Mouse (Mus musculus) stomach, postnatal 0 days (tissue): ENCODE results near the gene Ppfibp1. TPM values are rescaled to one million over a fixed set of nuclear protein-coding genes. Genes with fewer than 3 reads are reported as not detected.
A peak's percentile ranks its signal among the peaks of the same experiment; 100 is the strongest.

ENCODE experiments used
- ATAC-seq: fragments of 200-750 bp; cut with Nextera tagmentation; 2 replicates; pipeline ENCODE4 v1.8.0; 2017; ENCODE audit not compliant: low FRiP score, low TSS enrichment
- DNase-seq: peaks from one replicate; pipeline ENCODE4 v3.0.0-alpha.2; 2016; ENCODE audit warnings: low spot score
- H3K27ac ChIP-seq: fragments of 300-500 bp; sonication (generic); replicated peaks from 2 replicates; pipeline ENCODE4 v1.5.1; 2014; ENCODE audit warnings: mild to moderate bottlenecking, control low read depth
- H3K27me3 ChIP-seq: fragments of 300-500 bp; sonication (generic); 2 replicates; pipeline ENCODE4 v1.6.1; 2014; ENCODE audit warnings: low read length; ENCODE audit not compliant: control insufficient read depth, insufficient read depth
- H3K36me3 ChIP-seq: fragments of 300-500 bp; sonication (generic); 2 replicates; pipeline ENCODE4 v1.6.1; 2014; ENCODE audit warnings: low read length, mixed read lengths; ENCODE audit not compliant: control insufficient read depth, insufficient read depth
- H3K4me1 ChIP-seq: fragments of 300-500 bp; sonication (generic); replicated peaks from 2 replicates; pipeline ENCODE4 v1.6.1; 2014; ENCODE audit warnings: antibody characterized with exemption; ENCODE audit not compliant: control insufficient read depth, insufficient read depth
- H3K4me2 ChIP-seq: fragments of 300-500 bp; sonication (generic); replicated peaks from 2 replicates; pipeline ENCODE4 v1.6.1; 2014; ENCODE audit warnings: low read depth, mild to moderate bottlenecking, control low read depth, moderate library complexity
- H3K4me3 ChIP-seq: fragments of 300-500 bp; sonication (generic); 2 replicates; pipeline ENCODE4 v1.5.1; 2014; ENCODE audit warnings: low read depth, low read length, control low read depth
- H3K9ac ChIP-seq: fragments of 300-500 bp; sonication (generic); 2 replicates; pipeline ENCODE4 v1.6.1; 2014; ENCODE audit warnings: mild to moderate bottlenecking, low read length, control low read depth, mixed read lengths
- H3K9me3 ChIP-seq: fragments of 300-500 bp; sonication (generic); 2 replicates; pipeline ENCODE4 v1.6.1; 2016; ENCODE audit warnings: low read length; ENCODE audit not compliant: control insufficient read depth
- CTCF ChIP-seq: IDR thresholded peaks from 2 replicates; pipeline ENCODE4 v1.5.1; 2016; ENCODE audit warnings: antibody characterized with exemption, low read depth, mild to moderate bottlenecking, moderate library complexity
- EP300 ChIP-seq: optimal IDR thresholded peaks from 2 replicates; pipeline ENCODE3; 2016; ENCODE audit warnings: antibody characterized with exemption
- WGBS: fragments of 180-500 bp; shearing (Covaris S2); extraction: QIAGEN DNeasy Blood & Tissue Kit; methylation state at CpG from one replicate; pipeline ENCODE4 v1.1.7; 2014; 5-methylcytosine and 5-hydroxymethylcytosine counted together
- polyA plus RNA-seq: library from polyadenylated mRNA; unstranded; fragments of >200 nt; fragmentation: Nextera tagmentation; extraction: Ambion mirVana; gene quantifications from 2 replicates; pipeline ENCODE4 v1.2.1, GENCODE M21; 2015

Ppfibp1 gene
- polyA plus RNA-seq, 1 experiment from 2014 or later: 29.8 TPM

DNA sequence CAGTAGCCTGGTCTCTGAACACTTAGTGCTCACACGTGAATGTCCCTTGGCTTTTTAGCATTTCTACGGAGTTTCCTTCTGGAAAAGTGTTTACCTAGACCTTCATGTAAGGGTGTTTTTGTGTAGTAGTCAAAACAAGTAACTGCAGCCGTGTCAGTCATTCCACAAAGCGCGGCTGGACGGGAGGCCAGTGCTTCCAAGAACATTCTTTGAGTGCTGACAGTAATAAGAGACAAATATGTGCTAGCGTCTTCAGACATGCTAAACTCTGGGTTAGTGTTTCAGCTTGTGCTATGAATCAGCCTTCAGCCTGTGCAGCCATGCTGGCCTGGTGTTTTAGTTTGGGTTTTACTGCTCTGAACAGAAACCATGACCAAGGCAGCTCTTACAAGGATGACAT lies 174.4 kb downstream of the Ppfibp1 start:
- no peak for ATAC-seq
- H3K4me3 ChIP-seq: no peak overlapping the region
- H3K9ac ChIP-seq: no peak overlapping the region
- no peaks in the 10 kb centered on the region for H3K4me1 ChIP-seq
- WGBS: 72% methylated on average over 7 of the region's 7 CpGs
- no peak for TF ChIP-seq EP300
- no peak overlapping the region for H3K4me2 ChIP-seq
- no peak for DNase-seq
- H3K36me3 ChIP-seq: peaks cover 9% of the 10 kb centered on the region
- no peaks in the 10 kb centered on the region for H3K27me3 ChIP-seq
- no peaks in the 10 kb centered on the region for H3K9me3 ChIP-seq
- no peak overlapping the region for H3K27ac ChIP-seq

DNA sequence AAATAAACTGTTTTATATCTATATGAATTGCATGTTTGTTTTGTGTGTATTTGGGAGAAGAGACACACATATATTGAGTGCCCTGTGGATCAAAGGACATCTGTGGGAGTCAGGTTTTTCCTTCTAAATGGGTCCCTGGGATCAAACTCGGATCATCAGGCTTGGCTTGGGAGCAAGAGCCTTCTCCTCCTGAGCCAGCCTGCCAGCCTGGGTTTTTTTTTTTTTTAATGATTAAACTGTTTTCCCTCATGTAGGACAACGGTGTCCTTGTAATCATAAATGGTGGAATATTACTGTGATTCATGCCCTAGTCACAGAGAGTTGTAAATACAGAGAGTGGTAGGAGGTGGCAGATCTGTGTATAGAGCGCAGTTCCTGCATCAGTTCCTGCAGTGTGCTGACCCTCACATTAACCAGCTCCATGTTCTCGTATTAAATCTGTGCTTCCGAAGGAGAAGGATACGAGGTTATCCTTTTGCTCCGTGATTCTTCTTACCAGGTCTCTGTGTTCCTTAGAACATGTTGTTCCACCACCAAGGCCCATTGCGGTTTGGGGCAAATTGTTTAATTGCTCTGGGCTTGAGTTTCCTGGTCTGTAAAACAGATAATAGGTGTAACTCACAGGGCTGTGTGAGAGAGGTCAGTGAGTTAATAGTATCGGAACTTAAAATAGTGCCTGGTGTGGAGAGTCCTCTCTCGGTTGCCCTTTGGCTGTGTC lies 176.1 kb downstream of the Ppfibp1 start:
- H3K36me3 ChIP-seq: peaks cover 7% of the 10 kb centered on the region
- H3K27me3 ChIP-seq: no peaks in the 10 kb centered on the region
- DNase-seq: no peak
- H3K4me1 ChIP-seq: no peaks in the 10 kb centered on the region
- no peak overlapping the region for H3K4me2 ChIP-seq
- 87% methylated on average over 10 of the region's 10 CpGs for WGBS
- no peak overlapping the region for H3K27ac ChIP-seq
- no peak overlapping the region for H3K9ac ChIP-seq
- no peaks in the 10 kb centered on the region for H3K9me3 ChIP-seq
- TF ChIP-seq EP300 (no peak), CTCF (no peak)
- ATAC-seq: no peak
- no peak overlapping the region for H3K4me3 ChIP-seq

GRCm38 (mm10) chr6:147064944-147065261 lies 176.6 kb downstream of the Ppfibp1 start:
- 91% methylated on average over 6 of the region's 6 CpGs for WGBS
- no peak for TF ChIP-seq CTCF
- no peak for TF ChIP-seq EP300

GRCm38 (mm10) chr6:147075808-147076387 lies 187.6 kb downstream of the Ppfibp1 start:
- TF ChIP-seq EP300: no peak
- peak; percentile 27; the same call in 1 of the 2 replicates for TF ChIP-seq CTCF
- peak overlapping the region; percentile 78 for H3K27ac ChIP-seq
- H3K4me3 ChIP-seq: no peak overlapping the region
- no peaks in the 10 kb centered on the region for H3K4me1 ChIP-seq
- no peak overlapping the region for H3K4me2 ChIP-seq
- WGBS: 21% methylated on average over 5 of the region's 5 CpGs
- H3K9me3 ChIP-seq: no peaks in the 10 kb centered on the region
- DNase-seq (no peak), ATAC-seq (peak; percentile 80; the same call in 1 of the 2 replicates)
- no peaks in the 10 kb centered on the region for H3K36me3 ChIP-seq
- H3K9ac ChIP-seq: no peak overlapping the region
- H3K27me3 ChIP-seq: no peaks in the 10 kb centered on the region

More at GRCm38 (mm10) chr6:147064944-147065261, 176.6 kb downstream of the Ppfibp1 start:
- H3K4me3 ChIP-seq: no peak overlapping the region
- no peaks in the 10 kb centered on the region for H3K9me3 ChIP-seq
- DNase-seq (no peak), ATAC-seq (no peak)
- no peak overlapping the region for H3K9ac ChIP-seq
- H3K4me2 ChIP-seq: no peak overlapping the region
- peaks cover 7% of the 10 kb centered on the region for H3K36me3 ChIP-seq
- no peak overlapping the region for H3K27ac ChIP-seq
- H3K4me1 ChIP-seq: no peaks in the 10 kb centered on the region
- no peaks in the 10 kb centered on the region for H3K27me3 ChIP-seq

DNA sequence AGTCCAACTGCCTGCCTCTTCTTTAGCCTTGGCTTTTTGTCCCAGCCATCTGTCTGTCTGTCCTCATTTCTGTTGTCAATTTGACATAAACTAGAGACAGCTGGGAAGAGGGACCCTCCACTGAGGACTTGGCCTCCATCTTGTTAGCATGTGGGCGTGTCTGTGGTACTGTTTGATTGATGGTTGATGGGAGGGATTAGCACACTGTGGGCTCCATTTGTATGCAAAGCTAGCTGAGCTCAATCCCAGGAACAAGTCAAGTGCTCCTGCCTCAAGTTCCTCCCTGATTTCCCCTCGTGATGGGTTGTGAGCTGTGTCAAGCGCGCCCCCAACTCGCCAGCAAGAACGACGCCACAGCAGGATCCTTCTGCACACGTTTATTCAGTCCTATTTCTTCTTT lies 188.6 kb downstream of the Ppfibp1 start:
- TF ChIP-seq EP300: no peak
- no peak for TF ChIP-seq CTCF
- no peak for ATAC-seq
- WGBS: 80% methylated on average over 8 of the region's 8 CpGs

DNA sequence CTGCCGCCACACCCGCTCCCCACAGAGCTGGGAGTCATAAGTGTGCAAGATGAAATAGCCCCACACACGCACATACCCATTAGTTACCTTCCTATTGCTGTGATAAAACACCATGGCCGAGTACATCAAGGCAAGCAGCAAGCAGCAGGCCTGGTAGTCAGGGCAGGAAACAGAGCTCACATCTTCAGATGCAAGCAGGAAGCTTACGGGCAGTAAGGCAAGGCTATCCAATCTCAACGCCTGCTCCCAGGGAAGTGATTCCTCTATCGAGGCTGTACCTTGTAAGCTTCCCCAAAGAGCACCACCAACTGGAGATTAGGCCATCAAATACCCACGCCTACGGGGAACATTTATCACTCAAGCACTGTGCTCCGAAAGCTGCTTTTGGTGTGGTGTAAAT lies 191.6 kb downstream of the Ppfibp1 start:
- ATAC-seq: no peak

More for the DNA sequence above, 188.6 kb downstream of the Ppfibp1 start:
- Histone ChIP-seq H3K9ac (no peak overlapping the region), H3K4me2 (no peak overlapping the region), H3K4me3 (no peak overlapping the region), H3K36me3 (no peaks in the 10 kb centered on the region), H3K27me3 (no peaks in the 10 kb centered on the region), H3K27ac (no peak overlapping the region), H3K4me1 (no peaks in the 10 kb centered on the region), H3K9me3 (no peaks in the 10 kb centered on the region)
- DNase-seq: no peak

More for the DNA sequence above, 191.6 kb downstream of the Ppfibp1 start:
- H3K4me3 ChIP-seq: no peak overlapping the region
- no peak overlapping the region for H3K4me2 ChIP-seq
- no peaks in the 10 kb centered on the region for H3K27me3 ChIP-seq
- no peak overlapping the region for H3K27ac ChIP-seq
- H3K9me3 ChIP-seq: no peaks in the 10 kb centered on the region
- H3K9ac ChIP-seq: no peak overlapping the region
- H3K36me3 ChIP-seq: no peaks in the 10 kb centered on the region
- TF ChIP-seq EP300: no peak
- TF ChIP-seq CTCF: no peak
- WGBS: 90% methylated on average over 10 of the region's 10 CpGs
- DNase-seq: no peak
- no peaks in the 10 kb centered on the region for H3K4me1 ChIP-seq

Other genes with a start within 250 kb of the Ppfibp1 start
- 106 and 107 TPM in 2 replicates for gene Med21, start 245.9 kb upstream of the Ppfibp1 start, polyA plus RNA-seq
- gene Tm7sf3, start 245.7 kb upstream of the Ppfibp1 start, polyA plus RNA-seq: 21.9 and 24.5 TPM in 2 replicates
- gene Stk38l, start 163.5 kb upstream of the Ppfibp1 start, polyA plus RNA-seq: 16.9 and 17.3 TPM in 2 replicates
- 3.8 and 4.7 TPM in 2 replicates for gene Arntl2, start 92.4 kb upstream of the Ppfibp1 start, polyA plus RNA-seq
- not detected in 2 replicates for gene Smco2, start 38.4 kb upstream of the Ppfibp1 start, polyA plus RNA-seq
- gene 1700034J05Rik, start 65.9 kb downstream of the Ppfibp1 start, polyA plus RNA-seq: 0.11 TPM in 1 of 2 replicates, not detected in the other
- gene Rep15, start 144.1 kb downstream of the Ppfibp1 start, polyA plus RNA-seq: 173 and 196 TPM in 2 replicates
- 101 and 107 TPM in 2 replicates for gene Mrps35, start 154.3 kb downstream of the Ppfibp1 start, polyA plus RNA-seq
- gene Mansc4, start 198.5 kb downstream of the Ppfibp1 start, polyA plus RNA-seq: 2.4 and 3.2 TPM in 2 replicates
- 4.0 and 4.5 TPM in 2 replicates for gene Klhl42, start 202.9 kb downstream of the Ppfibp1 start, polyA plus RNA-seq